Mouse (Mus musculus): Measurements from ENCODE around the gene Gna11.

Gna11 gene

GRCm38 (mm10) chr10:81484441-81485059, 60.4 kb downstream of the Gna11 start:
- no peak for DNase-seq

- peak; percentile 61 for DNase-seq
These were observed 61.0 kb downstream of the Gna11 start for GRCm38 (mm10) chr10:81483983-81484382.

GRCm38 (mm10) chr10:81482533-81482889, 62.5 kb downstream of the Gna11 start, which contains the start of gene Celf5:
Gene Celf5, minus strand, starts transcription at chr10:81482709.
- DNase-seq = peak; percentile 70

- DNase-seq = peak; percentile 62
These were observed 63.1 kb downstream of the Gna11 start for GRCm38 (mm10) chr10:81481605-81482532.

Data from cerebellum, adult 11-12 months (tissue).